Comparison of ENCODE assay signal across 9 mouse cellular contexts in the genomic region with DNA sequence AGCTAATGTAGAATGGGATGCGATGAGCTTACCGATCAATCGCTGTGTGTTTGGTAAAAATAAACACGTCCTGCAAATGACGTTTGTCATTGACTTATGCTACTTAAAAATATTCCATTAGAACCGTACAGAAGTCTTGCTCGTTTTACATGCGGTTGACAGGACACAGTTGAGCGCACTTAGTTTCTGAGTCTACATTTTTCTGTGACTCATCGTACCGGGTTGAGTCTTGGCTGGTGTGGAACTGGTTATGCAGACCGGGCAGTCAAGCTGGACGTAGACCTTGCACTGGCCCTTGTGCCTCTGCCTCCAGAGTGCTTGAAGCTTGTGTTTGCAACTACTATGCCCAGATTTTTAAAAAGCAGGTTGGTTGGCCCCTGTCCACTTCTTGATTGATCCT. TPM values are rescaled to one million over a fixed set of nuclear protein-coding genes. Genes with fewer than 3 reads are reported as not detected.
DNase-seq lines count a peak whose midpoint lies in the region; ATAC-seq and TF ChIP-seq lines count a peak whose summit lies in the region.
"Had no signal": no experiment of that assay in that cellular context is flagged by ENCODE, and none has a peak within 500 bp of the region (broad histone marks: within the 10 kb centered on the region; RNA-seq: fewer than 3 reads in every experiment).

No protein-coding gene starts in this region.

- TF ChIP-seq POLR2A in brain, embryonic 14.5 days (IDR thresholded peaks at IDR 0.05; ENCODE audit: borderline replicate concordance, extremely low read depth, insufficient read depth, insufficient read length, poor library complexity, severe bottlenecking): no peak
- no peak for TF ChIP-seq POLR2A in myocyte (IDR thresholded peaks at IDR 0.05; ENCODE audit: insufficient read length, low read depth)

- peak overlapping the region; percentile 86; the same call in 1 of the 2 replicates for H3K27ac ChIP-seq in heart, embryonic 16.5 days (ENCODE audit: low read length)
- H3K27ac ChIP-seq in limb, embryonic 10.5 days: peak overlapping the region; percentile 95

- peaks cover 10% of the 10 kb centered on the region for H3K79me2 ChIP-seq in myocyte (ENCODE audit: control insufficient read depth, insufficient read depth)

- H3ac ChIP-seq in myocyte (ENCODE audit: control insufficient read depth, insufficient read length): peak overlapping the region; percentile 79

- peak overlapping the region; percentile 98 for H3K9ac ChIP-seq in heart, embryonic 16.5 days (ENCODE audit: low read length)

- no peak for TF ChIP-seq CTCF in brain, embryonic 14.5 days (IDR thresholded peaks at IDR 0.05; ENCODE audit: borderline replicate concordance, extremely low read depth, insufficient read depth, insufficient read length)

- DNase-seq in 416B (ENCODE audit: low read depth): peak; percentile 67
- peak; percentile 27 for DNase-seq in brain, embryonic 14.5 days (ENCODE audit: low read depth)
- no peak for DNase-seq in limb, embryonic 10.5 days (ENCODE audit: low spot score)

- ATAC-seq in erythroblast, adult 5-6 weeks (replicated peaks; ENCODE audit: low FRiP score, poor library complexity, severe bottlenecking): no peak
- ATAC-seq in heart, embryonic 16.5 days (replicated peaks; ENCODE audit: extremely low read depth, insufficient read depth, low FRiP score): no peak
- ATAC-seq in granulocyte monocyte progenitor cell, adult 5-6 weeks (replicated peaks; ENCODE audit: poor library complexity, severe bottlenecking): no peak

- peak overlapping the region; percentile 98 for H3K4me3 ChIP-seq in erythroblast, embryonic 14.5 days (replicated peaks)
- H3K4me3 ChIP-seq in heart, embryonic 16.5 days (ENCODE audit: low read length): peak overlapping the region; percentile 92
- peak overlapping the region; percentile 98 for H3K4me3 ChIP-seq in limb, embryonic 10.5 days
- H3K4me3 ChIP-seq in myocyte: peak overlapping the region; percentile 82

- peak overlapping the region; percentile 92 for H3K4me2 ChIP-seq in heart, embryonic 16.5 days (ENCODE audit: low read depth, low read length)
- H3K4me2 ChIP-seq in myocyte (ENCODE audit: low read depth): peak overlapping the region; percentile 67

- H3K4me1 ChIP-seq in erythroblast, embryonic 14.5 days (ENCODE audit: control insufficient read depth): peaks cover 21% of the 10 kb centered on the region
- peaks cover 11% of the 10 kb centered on the region for H3K4me1 ChIP-seq in heart, embryonic 16.5 days (ENCODE audit: control insufficient read depth, insufficient read depth, low read length)
- H3K4me1 ChIP-seq in limb, embryonic 10.5 days: peaks cover 33% of the 10 kb centered on the region

- H3K36me3 ChIP-seq in erythroblast, embryonic 14.5 days (ENCODE audit: control insufficient read depth): peaks cover 41% of the 10 kb centered on the region
- peaks cover 30% of the 10 kb centered on the region for H3K36me3 ChIP-seq in heart, embryonic 16.5 days (ENCODE audit: control insufficient read depth, insufficient read depth)
- peaks cover 45% of the 10 kb centered on the region for H3K36me3 ChIP-seq in limb, embryonic 10.5 days
- H3K36me3 ChIP-seq in myocyte (ENCODE audit: control insufficient read depth, insufficient read depth): peaks cover 22% of the 10 kb centered on the region

- 8% methylated on average over 13 of the region's 13 CpGs for WGBS in heart, embryonic 16.5 days
- 15% methylated on average over 13 of the region's 13 CpGs for WGBS in limb, embryonic 10.5 days

- no peaks in the 10 kb centered on the region for H3K9me3 ChIP-seq in erythroblast, embryonic 14.5 days (ENCODE audit: control insufficient read depth, low read length)
- no peaks in the 10 kb centered on the region for H3K9me3 ChIP-seq in heart, embryonic 16.5 days (replicated peaks; ENCODE audit: control insufficient read depth, low read length)
- no peaks in the 10 kb centered on the region for H3K9me3 ChIP-seq in limb, embryonic 10.5 days (replicated peaks)

- H3K27me3 ChIP-seq in erythroblast, embryonic 14.5 days (ENCODE audit: control insufficient read depth): no peaks in the 10 kb centered on the region
- H3K27me3 ChIP-seq in heart, embryonic 16.5 days (ENCODE audit: control insufficient read depth, insufficient read depth, low read length): no peaks in the 10 kb centered on the region
- no peaks in the 10 kb centered on the region for H3K27me3 ChIP-seq in limb, embryonic 10.5 days (ENCODE audit: low read depth, poor library complexity, severe bottlenecking)
- no peaks in the 10 kb centered on the region for H3K27me3 ChIP-seq in myocyte (ENCODE audit: control insufficient read depth, insufficient read depth, insufficient read length)

TF ChIP-seq in myocyte, 11 proteins besides CTCF, POLR2A, EP300 and RAD21:
- TF ChIP-seq TCF12 (IDR thresholded peaks at IDR 0.05; ENCODE audit: insufficient read depth, poor library complexity, severe bottlenecking): no peak
- no peak for TF ChIP-seq SRF (IDR thresholded peaks at IDR 0.05; ENCODE audit: control insufficient read depth, insufficient read length, low read depth)
- no peak for TF ChIP-seq TCF3 (IDR thresholded peaks at IDR 0.05; ENCODE audit: insufficient read length, low read depth)
- no peak for TF ChIP-seq E2F4 (IDR thresholded peaks at IDR 0.05; ENCODE audit: insufficient read depth)
- no peak for TF ChIP-seq USF1 (IDR thresholded peaks at IDR 0.05; ENCODE audit: low read depth)
- TF ChIP-seq MAX (IDR thresholded peaks at IDR 0.05; ENCODE audit: low read depth): no peak
- no peak for TF ChIP-seq REST (IDR thresholded peaks at IDR 0.05; ENCODE audit: insufficient read depth, insufficient read length)
- TF ChIP-seq POLR2AphosphoS2 (IDR thresholded peaks at IDR 0.05; ENCODE audit: insufficient read length, low read depth): no peak
- no peak for TF ChIP-seq MYOD1 (IDR thresholded peaks at IDR 0.05; ENCODE audit: control insufficient read depth in 1 of 3, insufficient read length in 2 of 3, low read depth in 2 of 3)
- no peak for TF ChIP-seq CEBPB (IDR thresholded peaks at IDR 0.05; ENCODE audit: insufficient read depth, poor library complexity, severe bottlenecking)
- no peak for TF ChIP-seq MYOG (IDR thresholded peaks at IDR 0.05; ENCODE audit: control insufficient read depth in 1 of 3, insufficient read depth in 1 of 3, insufficient read length in 2 of 3, low read depth in 2 of 3)
TF ChIP-seq in myocyte: peak in this region for 0.

RNA-seq across cellular contexts. Expression of a gene that starts 1.0 kb away (rescaled TPM):
- polyA plus RNA-seq in erythroblast, embryonic 14.5 days (2012): 0.08 and 0.62 TPM in 2 replicates
- 8.1 and 18.0 TPM in 2 replicates for total RNA-seq in erythroblast, adult 5-6 weeks (2015; ENCODE audit: low replicate concordance)
- 14.1 and 23.1 TPM in 2 replicates for total RNA-seq in erythroblast, adult 5-6 weeks (2017; ENCODE audit: low replicate concordance)
- 22.9 and 25.8 TPM in 2 replicates for polyA plus RNA-seq in brain, embryonic 14.5 days (2012; rRNA removed)
- 13.5 and 15.9 TPM in 2 replicates for polyA plus RNA-seq in heart, embryonic 16.5 days (2015; fragmentation: Nextera tagmentation; extraction: Ambion mirVana)
- 29.8 and 30.3 TPM in 2 replicates for polyA plus RNA-seq in limb, embryonic 10.5 days (2016; fragmentation: Nextera tagmentation; extraction: Ambion mirVana)
- 5.2 TPM for polyA plus RNA-seq in myocyte (2012; fragmentation: generic; extraction: Trizol)
- total RNA-seq in granulocyte monocyte progenitor cell, adult 5-6 weeks (2014; fragmentation: Nextera tagmentation): 25.7 and 31.9 TPM in 2 replicates
- 16.7 and 17.1 TPM in 2 replicates for total RNA-seq in granulocyte monocyte progenitor cell, adult 5-6 weeks (2017)

RNA-seq across cellular contexts. Expression of a gene that starts 36.3 kb away (rescaled TPM):
- not detected in 2 replicates for polyA plus RNA-seq in erythroblast, embryonic 14.5 days (2012)
- not detected in 2 replicates for total RNA-seq in erythroblast, adult 5-6 weeks (2015; ENCODE audit: low replicate concordance)
- not detected in 2 replicates for total RNA-seq in erythroblast, adult 5-6 weeks (2017; ENCODE audit: low replicate concordance)
- 0.08 and 0.11 TPM in 2 replicates for polyA plus RNA-seq in brain, embryonic 14.5 days (2012; rRNA removed)
- not detected in 2 replicates for polyA plus RNA-seq in heart, embryonic 16.5 days (2015; fragmentation: Nextera tagmentation; extraction: Ambion mirVana)
- not detected in 2 replicates for polyA plus RNA-seq in limb, embryonic 10.5 days (2016; fragmentation: Nextera tagmentation; extraction: Ambion mirVana)
- not detected for polyA plus RNA-seq in myocyte (2012; fragmentation: generic; extraction: Trizol)
- not detected in 2 replicates for total RNA-seq in granulocyte monocyte progenitor cell, adult 5-6 weeks (2014; fragmentation: Nextera tagmentation)
- total RNA-seq in granulocyte monocyte progenitor cell, adult 5-6 weeks (2017): not detected in 2 replicates
- total RNA-seq: neutrophil, adult 5-6 weeks had no signal

RNA-seq across cellular contexts. Expression of a gene that starts 41.6 kb away (rescaled TPM):
- 0.02 TPM in 1 of 2 replicates, not detected in the other for polyA plus RNA-seq in erythroblast, embryonic 14.5 days (2012)
- 0.38 and 1.0 TPM in 2 replicates for total RNA-seq in erythroblast, adult 5-6 weeks (2015; ENCODE audit: low replicate concordance)
- total RNA-seq in erythroblast, adult 5-6 weeks (2017; ENCODE audit: low replicate concordance): 2.1 and 3.8 TPM in 2 replicates
- 0.04 TPM in 1 of 2 replicates, not detected in the other for polyA plus RNA-seq in brain, embryonic 14.5 days (2012; rRNA removed)
- polyA plus RNA-seq in heart, embryonic 16.5 days (2015; fragmentation: Nextera tagmentation; extraction: Ambion mirVana): not detected in 2 replicates
- polyA plus RNA-seq in limb, embryonic 10.5 days (2016; fragmentation: Nextera tagmentation; extraction: Ambion mirVana): 0.18 TPM in 1 of 2 replicates, not detected in the other
- polyA plus RNA-seq in myocyte (2012; fragmentation: generic; extraction: Trizol): not detected
- not detected in 2 replicates for total RNA-seq in granulocyte monocyte progenitor cell, adult 5-6 weeks (2014; fragmentation: Nextera tagmentation)
- total RNA-seq in granulocyte monocyte progenitor cell, adult 5-6 weeks (2017): 0.52 TPM in 1 of 2 replicates, not detected in the other
- total RNA-seq: neutrophil, adult 5-6 weeks had no signal
